Mouse (Mus musculus) G1E (cell line): ENCODE data around the gene Spock1.

ENCODE experiments used
- CTCF ChIP-seq: IDR thresholded peaks from 2 replicates; pipeline ENCODE4 v1.5.1; 2012; ENCODE audit warnings: low read depth, low read length, inconsistent platforms, mixed read lengths
- GATA1 ChIP-seq: IDR thresholded peaks from 2 replicates; pipeline ENCODE4 v1.6.1; 2012; ENCODE audit warnings: borderline replicate concordance, low read length, inconsistent platforms, mixed read lengths
- POLR2AphosphoS5 ChIP-seq: IDR thresholded peaks from 2 replicates; pipeline ENCODE4 v1.6.1; 2012; ENCODE audit warnings: low read depth, low read length, inconsistent platforms; ENCODE audit not compliant: insufficient replicate concordance
- TAL1 ChIP-seq: conservative IDR thresholded peaks from 2 replicates; pipeline ENCODE4 v1.6.1; 2012; ENCODE audit warnings: low read depth, low read length, inconsistent platforms, mixed read lengths

DNA sequence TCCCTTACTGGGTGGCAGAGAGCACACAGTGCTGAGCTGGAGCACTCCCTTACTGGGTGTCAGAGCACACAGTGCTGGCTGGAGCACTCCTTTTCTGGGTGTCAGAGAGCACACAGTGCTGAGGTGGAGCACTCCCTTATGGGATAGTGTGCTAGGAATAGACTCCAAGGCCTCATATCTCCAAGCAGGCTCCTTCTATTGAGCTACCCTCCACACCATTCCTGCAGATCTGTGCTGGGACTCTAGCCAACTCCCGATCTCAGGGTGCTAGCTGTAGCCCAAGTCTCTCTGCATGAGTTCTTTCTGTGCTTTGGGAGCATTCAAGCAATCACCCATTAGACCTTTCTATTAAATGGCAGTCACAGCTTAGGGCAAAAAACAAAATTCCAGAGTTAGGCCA lies 54.5 kb downstream of the Spock1 start:
- TF ChIP-seq CTCF, result no peak
- TF ChIP-seq GATA1, result no peak
- TF ChIP-seq TAL1, result no peak
- TF ChIP-seq POLR2AphosphoS5, result no peak
